Comparison of ENCODE assay signal across 8 mouse cellular contexts in genomic region chr9:37054703-37055102, GRCm38 (mm10).
DNase-seq lines count a peak whose midpoint lies in the region; ATAC-seq lines count a peak whose summit lies in the region.

No protein-coding gene starts in this region.

- no peaks in the 10 kb centered on the region for H3K36me3 ChIP-seq in liver, embryonic 11.5 days (ENCODE audit: control insufficient read depth, insufficient read depth, low read length)
- H3K36me3 ChIP-seq in forebrain, embryonic 14.5 days (ENCODE audit: control insufficient read depth, insufficient read depth, low read length), result no peaks in the 10 kb centered on the region
- no peaks in the 10 kb centered on the region for H3K36me3 ChIP-seq in hindbrain, embryonic 11.5 days (ENCODE audit: control insufficient read depth, insufficient read depth, low read length)
- H3K36me3 ChIP-seq in lung, embryonic 16.5 days (ENCODE audit: control insufficient read depth, insufficient read depth, low read length), result no peaks in the 10 kb centered on the region
- no peaks in the 10 kb centered on the region for H3K36me3 ChIP-seq in stomach, embryonic 14.5 days (ENCODE audit: control insufficient read depth, insufficient read depth, low read length)

- H3K9me3 ChIP-seq in liver, embryonic 11.5 days (ENCODE audit: control insufficient read depth, low read length), result no peaks in the 10 kb centered on the region
- no peaks in the 10 kb centered on the region for H3K9me3 ChIP-seq in forebrain, embryonic 14.5 days (replicated peaks; ENCODE audit: control insufficient read depth, low read length)
- no peaks in the 10 kb centered on the region for H3K9me3 ChIP-seq in hindbrain, embryonic 11.5 days (ENCODE audit: control insufficient read depth, low read length)
- H3K9me3 ChIP-seq in lung, embryonic 16.5 days (ENCODE audit: control insufficient read depth, low read length), result no peaks in the 10 kb centered on the region
- no peaks in the 10 kb centered on the region for H3K9me3 ChIP-seq in stomach, embryonic 14.5 days (ENCODE audit: control insufficient read depth, low read depth, low read length)

- 35% methylated on average over 5 of the region's 5 CpGs for WGBS in liver, embryonic 11.5 days
- 30% methylated on average over 5 of the region's 5 CpGs for WGBS in forebrain, embryonic 14.5 days
- WGBS in hindbrain, embryonic 11.5 days, result 9% methylated on average over 5 of the region's 5 CpGs
- 23% methylated on average over 5 of the region's 5 CpGs for WGBS in lung, embryonic 16.5 days
- WGBS in stomach, embryonic 14.5 days, result 23% methylated on average over 5 of the region's 5 CpGs

- H3K4me1 ChIP-seq in liver, embryonic 11.5 days (replicated peaks; ENCODE audit: control insufficient read depth, insufficient read depth, low read length), result peaks cover 11% of the 10 kb centered on the region
- peaks cover 19% of the 10 kb centered on the region for H3K4me1 ChIP-seq in forebrain, embryonic 14.5 days (ENCODE audit: control insufficient read depth, insufficient read depth, low read length)
- peaks cover 23% of the 10 kb centered on the region for H3K4me1 ChIP-seq in hindbrain, embryonic 11.5 days (replicated peaks; ENCODE audit: control insufficient read depth, insufficient read depth, low read length)
- peaks cover 25% of the 10 kb centered on the region for H3K4me1 ChIP-seq in lung, embryonic 16.5 days (replicated peaks; ENCODE audit: control insufficient read depth, insufficient read depth, low read length)
- H3K4me1 ChIP-seq in stomach, embryonic 14.5 days (ENCODE audit: control insufficient read depth, insufficient read depth, low read length), result peaks cover 32% of the 10 kb centered on the region

- no peak overlapping the region for H3K9ac ChIP-seq in liver, embryonic 11.5 days (ENCODE audit: low read depth, low read length)
- no peak overlapping the region for H3K9ac ChIP-seq in forebrain, embryonic 14.5 days (ENCODE audit: low read length)
- peak overlapping the region; percentile 29 for H3K9ac ChIP-seq in hindbrain, embryonic 11.5 days (ENCODE audit: low read depth, low read length)
- H3K9ac ChIP-seq in lung, embryonic 16.5 days (ENCODE audit: low read length), result no peak overlapping the region
- H3K9ac ChIP-seq in stomach, embryonic 14.5 days (replicated peaks; ENCODE audit: low read depth, low read length), result no peak overlapping the region

- peak overlapping the region; percentile 50; the same call in 1 of the 2 replicates for H3K27ac ChIP-seq in liver, embryonic 11.5 days (ENCODE audit: low read depth, low read length)
- peak overlapping the region; percentile 27; the same call in 1 of the 2 replicates for H3K27ac ChIP-seq in forebrain, embryonic 14.5 days (ENCODE audit: low read depth, low read length)
- H3K27ac ChIP-seq in hindbrain, embryonic 11.5 days (ENCODE audit: low read depth, low read length), result peak overlapping the region; percentile 82
- peak overlapping the region; percentile 60 for H3K27ac ChIP-seq in lung, embryonic 16.5 days (ENCODE audit: low read length)
- H3K27ac ChIP-seq in stomach, embryonic 14.5 days (ENCODE audit: low read length), result peak overlapping the region; percentile 91

- peak; percentile 32 for DNase-seq in liver, embryonic 11.5 days (ENCODE audit: low spot score)
- DNase-seq in liver, result no peak
- DNase-seq in forebrain, embryonic 14.5 days (ENCODE audit: low spot score), result no peak
- no peak for DNase-seq in hindbrain, embryonic 11.5 days (ENCODE audit: low spot score)
- no peak for DNase-seq in thymus, adult 18-20 months
- DNase-seq in T-cell, adult 2 months (ENCODE audit: low spot score), result no peak

- no peak overlapping the region for H3K4me3 ChIP-seq in liver, embryonic 11.5 days (ENCODE audit: low read depth, low read length)
- H3K4me3 ChIP-seq in forebrain, embryonic 14.5 days (ENCODE audit: low read depth, low read length), result no peak overlapping the region
- 0 out of 2 replicates have a peak overlapping the region, but pooled peaks have one; percentile 2 for H3K4me3 ChIP-seq in hindbrain, embryonic 11.5 days (ENCODE audit: low read depth, low read length)
- no peak overlapping the region for H3K4me3 ChIP-seq in lung, embryonic 16.5 days (ENCODE audit: low read length)
- no peak overlapping the region for H3K4me3 ChIP-seq in stomach, embryonic 14.5 days (ENCODE audit: low read depth, low read length)

- no peaks in the 10 kb centered on the region for H3K27me3 ChIP-seq in liver, embryonic 11.5 days (replicated peaks; ENCODE audit: control insufficient read depth, insufficient read depth, low read length)
- H3K27me3 ChIP-seq in forebrain, embryonic 14.5 days (replicated peaks; ENCODE audit: control insufficient read depth, insufficient read depth, low read length), result no peaks in the 10 kb centered on the region
- no peaks in the 10 kb centered on the region for H3K27me3 ChIP-seq in hindbrain, embryonic 11.5 days (ENCODE audit: control insufficient read depth, insufficient read depth, low read length)
- no peaks in the 10 kb centered on the region for H3K27me3 ChIP-seq in lung, embryonic 16.5 days (ENCODE audit: control insufficient read depth, insufficient read depth, low read depth, low read length)
- H3K27me3 ChIP-seq in stomach, embryonic 14.5 days (ENCODE audit: control insufficient read depth, insufficient read depth, low read length), result no peaks in the 10 kb centered on the region

- peak overlapping the region; percentile 48 for H3K4me2 ChIP-seq in liver, embryonic 11.5 days
- H3K4me2 ChIP-seq in forebrain, embryonic 14.5 days (ENCODE audit: low read length), result peak overlapping the region; percentile 28
- no peak overlapping the region; the same call in 1 of the 2 replicates for H3K4me2 ChIP-seq in hindbrain, embryonic 11.5 days (replicated peaks; ENCODE audit: low read depth, low read length)
- peak overlapping the region; percentile 47 for H3K4me2 ChIP-seq in lung, embryonic 16.5 days (ENCODE audit: low read depth, low read length)
- H3K4me2 ChIP-seq in stomach, embryonic 14.5 days (replicated peaks; ENCODE audit: low read depth, low read length), result peak overlapping the region; percentile 31

- no peak for ATAC-seq in liver, embryonic 11.5 days (replicated peaks; ENCODE audit: low FRiP score)
- ATAC-seq in forebrain, embryonic 14.5 days, result no peak
- ATAC-seq in hindbrain, embryonic 11.5 days (ENCODE audit: low FRiP score), result peak; percentile 26; the same call in 1 of the 2 replicates
- ATAC-seq in lung, embryonic 16.5 days (ENCODE audit: low read depth), result peak; percentile 62
- peak; percentile 46; the same call in 1 of the 2 replicates for ATAC-seq in stomach, embryonic 14.5 days (ENCODE audit: insufficient number of reproducible peaks, insufficient read depth, low FRiP score, low read depth)

Comparison
In these comparisons a context has a peak if more than half of its experiments do, and no peak if none do; other contexts are left out.
1. ATAC-seq: peak in hindbrain, embryonic 11.5 days (single experiment), lung, embryonic 16.5 days (single experiment) and stomach, embryonic 14.5 days (single experiment); none in liver, embryonic 11.5 days (single experiment) and forebrain, embryonic 14.5 days (single experiment).
2. H3K27ac ChIP-seq: peak in every context shown above with its lines; median percentile 91 in stomach, embryonic 14.5 days; 82 in hindbrain, embryonic 11.5 days; 60 in lung, embryonic 16.5 days; 50 in liver, embryonic 11.5 days; 27 in forebrain, embryonic 14.5 days.